15 mouse cellular contexts compared by ENCODE assay signal in the genomic region with DNA sequence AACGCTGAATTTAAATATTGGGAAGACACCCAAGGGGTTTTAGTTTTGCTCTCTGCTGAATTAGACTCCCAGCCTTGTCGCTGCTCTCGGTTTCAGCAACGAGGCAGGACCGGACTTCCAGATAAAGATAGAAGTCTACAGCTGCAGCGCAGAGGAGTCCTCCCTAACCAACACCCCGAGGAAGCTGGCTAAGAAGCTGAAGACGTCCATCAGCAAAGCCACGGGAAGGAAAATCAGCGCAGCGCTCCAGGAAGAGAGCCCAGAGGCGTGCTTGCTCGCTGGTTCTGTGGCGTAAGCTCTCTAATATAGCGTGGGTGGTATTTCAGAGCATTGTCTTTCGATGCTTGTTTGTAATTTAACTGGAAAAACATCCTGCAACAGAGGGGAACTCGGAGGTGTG. TPM values are rescaled to one million over a fixed set of nuclear protein-coding genes. Genes with fewer than 3 reads are reported as not detected.
DNase-seq lines count a peak whose midpoint lies in the region; ATAC-seq and TF ChIP-seq lines count a peak whose summit lies in the region.
"Had no signal": no experiment of that assay in that cellular context is flagged by ENCODE, and none has a peak within 500 bp of the region (broad histone marks: within the 10 kb centered on the region; RNA-seq: fewer than 3 reads in every experiment).

No protein-coding gene starts in this region.

- no peaks in the 10 kb centered on the region for H3K27me3 ChIP-seq in heart, adult 2 months (ENCODE audit: control insufficient read depth, insufficient read depth, low read length)
- no peaks in the 10 kb centered on the region for H3K27me3 ChIP-seq in heart, embryonic 11.5 days (ENCODE audit: control insufficient read depth, insufficient read depth, low read length)
- H3K27me3 ChIP-seq: hindbrain, embryonic 13.5 days; liver, embryonic 15.5 days; neural tube, embryonic 13.5 days had no signal

- 0 out of 2 replicates have a peak, but pooled peaks have one; percentile 10 for TF ChIP-seq POLR2A in heart, adult 2 months (IDR thresholded peaks at IDR 0.05; ENCODE audit: insufficient read depth, low read depth, low read length)

- no peak for TF ChIP-seq EP300 in heart, adult 2 months (IDR thresholded peaks at IDR 0.05; ENCODE audit: insufficient read depth, low read depth, low read length)

- no peaks in the 10 kb centered on the region for H3K79me2 ChIP-seq in heart, adult 2 months (replicated peaks; ENCODE audit: control insufficient read depth, insufficient read depth, low read length)

- no peak for TF ChIP-seq CTCF in heart, adult 2 months (IDR thresholded peaks at IDR 0.05)

- intact Hi-C loops in heart, adult 2 months (cut with DNase I) = no loop called here
- intact Hi-C loops in heart, postnatal 36 days (cut with DNase I) = no loop called here

- DNase-seq in heart, adult 2 months = peak; percentile 41 to 47
- peak; percentile 28 for DNase-seq in brain, adult 2 months (ENCODE audit: low read depth, low spot score)
- peak; percentile 36 to 37 for DNase-seq in heart, postnatal 36 days
- DNase-seq in MN1 (ENCODE audit: low spot score) = no peak
- DNase-seq: cerebellum, postnatal 10 days; embryo, embryonic 11 days; kidney, postnatal 4 days had no signal

- H3K4me2 ChIP-seq in heart, embryonic 11.5 days = no peak overlapping the region
- H3K4me2 ChIP-seq: hindbrain, embryonic 13.5 days; liver, embryonic 15.5 days; midbrain, embryonic 11.5 days; neural tube, embryonic 13.5 days had no signal

- H3K36me3 ChIP-seq in heart, adult 2 months (ENCODE audit: control insufficient read depth, insufficient read depth, low read length) = no peaks in the 10 kb centered on the region
- no peaks in the 10 kb centered on the region for H3K36me3 ChIP-seq in heart, embryonic 11.5 days (ENCODE audit: control insufficient read depth, insufficient read depth, low read length)
- H3K36me3 ChIP-seq: hindbrain, embryonic 13.5 days; liver, embryonic 15.5 days; neural tube, embryonic 13.5 days had no signal

- no peak overlapping the region for H3K9ac ChIP-seq in heart, adult 2 months (ENCODE audit: low read depth, low read length)
- H3K9ac ChIP-seq in heart, embryonic 11.5 days (ENCODE audit: low read depth, low read length) = no peak overlapping the region
- H3K9ac ChIP-seq: hindbrain, embryonic 13.5 days; liver, embryonic 15.5 days; neural tube, embryonic 13.5 days had no signal

- WGBS in heart, adult 2 months = 45% methylated on average over 17 of the region's 17 CpGs
- 70% methylated on average over 17 of the region's 17 CpGs for WGBS in heart, embryonic 11.5 days (ENCODE audit: insufficient replicate concordance)

- H3K27ac ChIP-seq in heart, adult 2 months = peak overlapping the region; percentile 30
- no peak overlapping the region for H3K27ac ChIP-seq in heart, embryonic 11.5 days (ENCODE audit: low read depth, low read length)
- peak overlapping the region; percentile 84 for H3K27ac ChIP-seq in brown adipose tissue, adult 24 weeks (replicated peaks; ENCODE audit: low read depth, low read length)
- H3K27ac ChIP-seq: hindbrain, embryonic 13.5 days; liver, embryonic 15.5 days; macrophage; neural tube, embryonic 13.5 days had no signal

- no peak overlapping the region for H3K4me3 ChIP-seq in heart, adult 2 months
- H3K4me3 ChIP-seq in heart, embryonic 11.5 days (ENCODE audit: low read depth, low read length) = no peak overlapping the region
- H3K4me3 ChIP-seq in brown adipose tissue, adult 24 weeks (ENCODE audit: insufficient read depth, low read depth, low read length) = peak overlapping the region; percentile 24; the same call in 1 of the 2 replicates
- H3K4me3 ChIP-seq: hindbrain, embryonic 13.5 days; liver, embryonic 15.5 days; neural tube, embryonic 13.5 days had no signal

- peaks cover 6% of the 10 kb centered on the region for H3K4me1 ChIP-seq in heart, adult 2 months (ENCODE audit: control insufficient read depth, insufficient read depth, low read length)
- no peaks in the 10 kb centered on the region; the same call in 1 of the 2 replicates for H3K4me1 ChIP-seq in heart, embryonic 11.5 days (ENCODE audit: control insufficient read depth, insufficient read depth, low read length)
- no peaks in the 10 kb centered on the region; the same call in 1 of the 2 replicates for H3K4me1 ChIP-seq in brown adipose tissue, adult 24 weeks (ENCODE audit: control insufficient read depth, insufficient read depth, insufficient read length, low read length)
- H3K4me1 ChIP-seq: hindbrain, embryonic 13.5 days; liver, embryonic 15.5 days; neural tube, embryonic 13.5 days had no signal

- ATAC-seq in heart, embryonic 11.5 days (replicated peaks; ENCODE audit: insufficient number of reproducible peaks, low FRiP score, low TSS enrichment) = no peak
- ATAC-seq in erythroid progenitor cell, adult 5-6 weeks (replicated peaks; ENCODE audit: low FRiP score, poor library complexity, severe bottlenecking) = no peak

- H3K9me3 ChIP-seq in heart, embryonic 11.5 days (replicated peaks; ENCODE audit: control insufficient read depth, low read length) = no peaks in the 10 kb centered on the region
- H3K9me3 ChIP-seq: hindbrain, embryonic 13.5 days; liver, embryonic 15.5 days; neural tube, embryonic 13.5 days had no signal

RNA-seq across cellular contexts. Expression of gene Rtkn2, which starts 26.0 kb away (rescaled TPM):
- total RNA-seq in heart, adult 2 months (2021) = under 1 TPM; 0.14 to 0.16 TPM
- polyA plus RNA-seq in heart, adult 2 months (2012; rRNA removed) = 0.08 and 0.09 TPM in 2 replicates
- 6.5 and 7.2 TPM in 2 replicates for polyA plus RNA-seq in heart, embryonic 11.5 days (2014; fragmentation: Nextera tagmentation; extraction: Ambion mirVana)
- polyA plus RNA-seq in brown adipose tissue, adult 24 weeks (2012; ENCODE audit: insufficient read depth, insufficient read length, missing spikeins) = not detected in 2 replicates
- under 1 TPM; 0.35 to 0.53 TPM for total RNA-seq in heart, postnatal 36 days (2021)
- total RNA-seq in erythroid progenitor cell, adult 5-6 weeks (2015; ENCODE audit: low replicate concordance) = 1.4 TPM in 1 of 2 replicates, not detected in the other
- 2.7 and 4.1 TPM in 2 replicates for total RNA-seq in erythroid progenitor cell, adult 5-6 weeks (2017; ENCODE audit: low replicate concordance)
